Comparison of ENCODE assay signal across 32 mouse cellular contexts in genomic region chr11:103643211-103643610, GRCm38 (mm10). TPM values are rescaled to one million over a fixed set of nuclear protein-coding genes. Genes with fewer than 3 reads are reported as not detected.
DNase-seq lines count a peak whose midpoint lies in the region; ATAC-seq lines count a peak whose summit lies in the region.
"Had no signal": no experiment of that assay in that cellular context is flagged by ENCODE, and none has a peak within 500 bp of the region (broad histone marks: within the 10 kb centered on the region; RNA-seq: fewer than 3 reads in every experiment).

No protein-coding gene starts in this region.

- no peak for DNase-seq in frontal cortex, postnatal 36 days (ENCODE audit: low spot score in 2 of 2)
- DNase-seq in midbrain, embryonic 11.5 days (ENCODE audit: low spot score, missing footprints): peak; percentile 69
- DNase-seq in midbrain, embryonic 10.5 days (ENCODE audit: low spot score): no peak
- peak; percentile 64 for DNase-seq in brain, adult 2 months (ENCODE audit: low read depth, low spot score)
- peak; percentile 26 for DNase-seq in limb, embryonic 10.5 days (ENCODE audit: low spot score)
- DNase-seq in lung, postnatal 4 days: no peak
- DNase-seq: adrenal gland, postnatal 10 days; adrenal gland, postnatal 36 days; B cell, adult 2 months; cerebellum, adult 11-12 months; cerebellum, adult 8-10 months; cerebellum, postnatal 10 days; cerebellum, postnatal 36 days; embryo, embryonic 11 days; forebrain, postnatal 0 days; gastrocnemius, postnatal 10 days; gastrocnemius, postnatal 36 days; heart, postnatal 10 days; heart, postnatal 36 days had no signal

- no peaks in the 10 kb centered on the region for H3K36me3 ChIP-seq in midbrain, embryonic 11.5 days (ENCODE audit: control insufficient read depth, insufficient read depth, low read length)
- H3K36me3 ChIP-seq in midbrain, embryonic 10.5 days: no peaks in the 10 kb centered on the region
- H3K36me3 ChIP-seq in limb, embryonic 10.5 days: no peaks in the 10 kb centered on the region
- H3K36me3 ChIP-seq: embryonic facial prominence, embryonic 10.5 days; embryonic facial prominence, embryonic 13.5 days; G1E; heart, embryonic 12.5 days; heart, embryonic 15.5 days; hindbrain, embryonic 10.5 days; hindbrain, embryonic 13.5 days had no signal

- H3K4me1 ChIP-seq in midbrain, embryonic 11.5 days (ENCODE audit: control insufficient read depth, insufficient read depth, low read length): no peaks in the 10 kb centered on the region
- H3K4me1 ChIP-seq in midbrain, embryonic 10.5 days: peaks cover 3% of the 10 kb centered on the region
- H3K4me1 ChIP-seq in limb, embryonic 10.5 days: peaks cover 33% of the 10 kb centered on the region
- H3K4me1 ChIP-seq: heart, embryonic 12.5 days; heart, embryonic 15.5 days had no signal

- H3K9ac ChIP-seq in midbrain, embryonic 11.5 days (ENCODE audit: low read length): no peak overlapping the region
- H3K9ac ChIP-seq: embryonic facial prominence, embryonic 13.5 days; forebrain, embryonic 13.5 days; forebrain, postnatal 0 days; heart, embryonic 12.5 days; heart, embryonic 15.5 days; hindbrain, embryonic 13.5 days had no signal

- ATAC-seq in frontal cortex, adult (ENCODE audit: low TSS enrichment): 0 out of 2 replicates have a peak, but pooled peaks have one; percentile 27
- ATAC-seq in midbrain, embryonic 11.5 days (ENCODE audit: low FRiP score): no peak
- ATAC-seq: forebrain, embryonic 13.5 days; forebrain, postnatal 0 days; hindbrain, embryonic 16.5 days; Patski had no signal

- 83% methylated on average over 9 of the region's 9 CpGs for WGBS in midbrain, embryonic 11.5 days
- WGBS in midbrain, embryonic 10.5 days: 83% methylated on average over 9 of the region's 9 CpGs
- 66% methylated on average over 9 of the region's 9 CpGs for WGBS in limb, embryonic 10.5 days

- H3K27ac ChIP-seq in midbrain, embryonic 11.5 days (ENCODE audit: low read depth, low read length): no peak overlapping the region
- H3K27ac ChIP-seq in midbrain, embryonic 10.5 days (replicated peaks): no peak overlapping the region
- no peak overlapping the region for H3K27ac ChIP-seq in limb, embryonic 10.5 days
- H3K27ac ChIP-seq: embryonic facial prominence, embryonic 10.5 days; embryonic facial prominence, embryonic 13.5 days; forebrain, embryonic 13.5 days; heart, embryonic 15.5 days; hindbrain, embryonic 10.5 days; hindbrain, embryonic 13.5 days had no signal

- no peak overlapping the region for H3K4me2 ChIP-seq in midbrain, embryonic 11.5 days
- H3K4me2 ChIP-seq: embryonic facial prominence, embryonic 13.5 days; forebrain, embryonic 13.5 days; heart, embryonic 12.5 days; heart, embryonic 15.5 days; hindbrain, embryonic 13.5 days had no signal

- no peak overlapping the region for H3K4me3 ChIP-seq in midbrain, embryonic 11.5 days (ENCODE audit: low read depth, low read length)
- H3K4me3 ChIP-seq in midbrain, embryonic 10.5 days: no peak overlapping the region
- no peak overlapping the region for H3K4me3 ChIP-seq in limb, embryonic 10.5 days
- H3K4me3 ChIP-seq: embryonic facial prominence, embryonic 10.5 days; embryonic facial prominence, embryonic 13.5 days; erythroblast, embryonic 14.5 days; forebrain, embryonic 13.5 days; heart, embryonic 12.5 days; heart, embryonic 15.5 days; hindbrain, embryonic 10.5 days; hindbrain, embryonic 13.5 days had no signal

- no peaks in the 10 kb centered on the region for H3K9me3 ChIP-seq in midbrain, embryonic 11.5 days (ENCODE audit: control insufficient read depth, low read length)
- H3K9me3 ChIP-seq in midbrain, embryonic 10.5 days (replicated peaks): peaks cover 3% of the 10 kb centered on the region; the same call in 1 of the 2 replicates
- no peaks in the 10 kb centered on the region for H3K9me3 ChIP-seq in limb, embryonic 10.5 days (replicated peaks)
- H3K9me3 ChIP-seq: embryonic facial prominence, embryonic 10.5 days; embryonic facial prominence, embryonic 13.5 days; forebrain, embryonic 13.5 days; G1E; heart, embryonic 15.5 days; hindbrain, embryonic 10.5 days; hindbrain, embryonic 13.5 days had no signal

- H3K27me3 ChIP-seq in midbrain, embryonic 11.5 days (ENCODE audit: control insufficient read depth, insufficient read depth, low read length): peaks cover 7% of the 10 kb centered on the region; the same call in 1 of the 2 replicates
- peaks cover 47% of the 10 kb centered on the region for H3K27me3 ChIP-seq in midbrain, embryonic 10.5 days (ENCODE audit: low read depth, poor library complexity, severe bottlenecking)
- H3K27me3 ChIP-seq in limb, embryonic 10.5 days (ENCODE audit: low read depth, poor library complexity, severe bottlenecking): peaks cover 52% of the 10 kb centered on the region

RNA-seq across cellular contexts. Expression of gene Lyzl6, which starts 4.5 kb away (rescaled TPM):
- not detected in 2 replicates for polyA plus RNA-seq in midbrain, embryonic 11.5 days (2014; fragmentation: Nextera tagmentation; extraction: Ambion mirVana)
- not detected in 2 replicates for polyA plus RNA-seq in midbrain, embryonic 10.5 days (2016; fragmentation: Nextera tagmentation; extraction: Ambion mirVana)
- polyA plus RNA-seq in limb, embryonic 10.5 days (2016; fragmentation: Nextera tagmentation; extraction: Ambion mirVana): not detected in 2 replicates
- polyA plus RNA-seq: cortical plate, adult 2 months; embryonic facial prominence, embryonic 10.5 days; embryonic facial prominence, embryonic 13.5 days; erythroblast, embryonic 14.5 days; forebrain, embryonic 13.5 days; forebrain, postnatal 0 days; G1E; heart, embryonic 12.5 days; heart, embryonic 15.5 days; hindbrain, embryonic 10.5 days; hindbrain, embryonic 13.5 days; hindbrain, embryonic 16.5 days; Patski had no signal

RNA-seq across cellular contexts. Expression of gene Rprml, which starts 6.2 kb away (rescaled TPM):
- polyA plus RNA-seq in midbrain, embryonic 11.5 days (2014; fragmentation: Nextera tagmentation; extraction: Ambion mirVana): not detected in 2 replicates
- polyA plus RNA-seq in midbrain, embryonic 10.5 days (2016; fragmentation: Nextera tagmentation; extraction: Ambion mirVana): 0.14 TPM in 1 of 2 replicates, not detected in the other
- 0.48 and 1.0 TPM in 2 replicates for polyA plus RNA-seq in limb, embryonic 10.5 days (2016; fragmentation: Nextera tagmentation; extraction: Ambion mirVana)
- polyA plus RNA-seq: erythroblast, embryonic 14.5 days; G1E; hindbrain, embryonic 10.5 days; hindbrain, embryonic 13.5 days; Patski had no signal

RNA-seq across cellular contexts. Expression of gene Gm884, which starts 22.3 kb away (rescaled TPM):
- not detected in 2 replicates for polyA plus RNA-seq in midbrain, embryonic 11.5 days (2014; fragmentation: Nextera tagmentation; extraction: Ambion mirVana)
- not detected in 2 replicates for polyA plus RNA-seq in midbrain, embryonic 10.5 days (2016; fragmentation: Nextera tagmentation; extraction: Ambion mirVana)
- polyA plus RNA-seq in limb, embryonic 10.5 days (2016; fragmentation: Nextera tagmentation; extraction: Ambion mirVana): not detected in 2 replicates
- polyA plus RNA-seq: cortical plate, adult 2 months; embryonic facial prominence, embryonic 10.5 days; embryonic facial prominence, embryonic 13.5 days; erythroblast, embryonic 14.5 days; forebrain, embryonic 13.5 days; forebrain, postnatal 0 days; G1E; heart, embryonic 12.5 days; heart, embryonic 15.5 days; hindbrain, embryonic 10.5 days; hindbrain, embryonic 13.5 days; hindbrain, embryonic 16.5 days; Patski had no signal

RNA-seq across cellular contexts. Expression of gene Gosr2, which starts 54.5 kb away (rescaled TPM):
- polyA plus RNA-seq in midbrain, embryonic 11.5 days (2014; fragmentation: Nextera tagmentation; extraction: Ambion mirVana): 87.8 and 90.9 TPM in 2 replicates
- polyA plus RNA-seq in midbrain, embryonic 10.5 days (2016; fragmentation: Nextera tagmentation; extraction: Ambion mirVana): 95.6 and 105 TPM in 2 replicates
- 94.5 and 108 TPM in 2 replicates for polyA plus RNA-seq in limb, embryonic 10.5 days (2016; fragmentation: Nextera tagmentation; extraction: Ambion mirVana)

Comparison
In these comparisons a context has a peak if more than half of its experiments do, and no peak if none do; other contexts are left out.
1. DNase-seq: peak in midbrain, embryonic 11.5 days (single experiment), brain, adult 2 months (single experiment) and limb, embryonic 10.5 days (single experiment); none in frontal cortex, postnatal 36 days (0 of 2), midbrain, embryonic 10.5 days (single experiment) and lung, postnatal 4 days (0 of 2).